ENCODE assay signal across 10 mouse cellular contexts in genomic region chr5:43837372-43837771, GRCm38 (mm10). TPM values are rescaled to one million over a fixed set of nuclear protein-coding genes. Genes with fewer than 3 reads are reported as not detected.
DNase-seq lines count a peak whose midpoint lies in the region; ATAC-seq and TF ChIP-seq lines count a peak whose summit lies in the region.
"Had no signal": no experiment of that assay in that cellular context is flagged by ENCODE, and none has a peak within 500 bp of the region (broad histone marks: within the 10 kb centered on the region; RNA-seq: fewer than 3 reads in every experiment).

No protein-coding gene starts in this region.

- H3K4me3 ChIP-seq in hindbrain, embryonic 14.5 days (replicated peaks; ENCODE audit: low read length): no peak overlapping the region
- no peak overlapping the region for H3K4me3 ChIP-seq in hindbrain, embryonic 12.5 days
- no peak overlapping the region for H3K4me3 ChIP-seq in left cerebral cortex, adult 2 months
- H3K4me3 ChIP-seq: embryonic facial prominence, embryonic 13.5 days; neural tube, embryonic 12.5 days had no signal

- ATAC-seq in hindbrain, embryonic 14.5 days (ENCODE audit: low FRiP score): no peak
- ATAC-seq in hindbrain, embryonic 12.5 days (ENCODE audit: low FRiP score): no peak
- ATAC-seq in common myeloid progenitor, adult 5-6 weeks (replicated peaks; ENCODE audit: low read depth, poor library complexity, severe bottlenecking): peak; percentile 72

- H3K4me1 ChIP-seq in hindbrain, embryonic 14.5 days (replicated peaks; ENCODE audit: control insufficient read depth, insufficient read depth, low read length): no peaks in the 10 kb centered on the region
- no peaks in the 10 kb centered on the region for H3K4me1 ChIP-seq in hindbrain, embryonic 12.5 days
- H3K4me1 ChIP-seq: embryonic facial prominence, embryonic 13.5 days; neural tube, embryonic 12.5 days had no signal

- no peak overlapping the region for H3K9ac ChIP-seq in hindbrain, embryonic 14.5 days
- no peak overlapping the region for H3K9ac ChIP-seq in hindbrain, embryonic 12.5 days
- H3K9ac ChIP-seq: embryonic facial prominence, embryonic 13.5 days; neural tube, embryonic 12.5 days had no signal

- WGBS in hindbrain, embryonic 14.5 days: 48% methylated on average over 5 of the region's 5 CpGs
- 45% methylated on average over 5 of the region's 5 CpGs for WGBS in hindbrain, embryonic 12.5 days

- no peaks in the 10 kb centered on the region for H3K9me3 ChIP-seq in hindbrain, embryonic 14.5 days (ENCODE audit: control insufficient read depth, low read length)
- no peaks in the 10 kb centered on the region for H3K9me3 ChIP-seq in hindbrain, embryonic 12.5 days (replicated peaks)
- H3K9me3 ChIP-seq: embryonic facial prominence, embryonic 13.5 days; neural tube, embryonic 12.5 days had no signal

- no peak overlapping the region for H3K4me2 ChIP-seq in hindbrain, embryonic 14.5 days (replicated peaks)
- H3K4me2 ChIP-seq in hindbrain, embryonic 12.5 days (replicated peaks): no peak overlapping the region
- H3K4me2 ChIP-seq: embryonic facial prominence, embryonic 13.5 days; neural tube, embryonic 12.5 days had no signal

- no peak overlapping the region for H3K27ac ChIP-seq in hindbrain, embryonic 14.5 days
- H3K27ac ChIP-seq in hindbrain, embryonic 12.5 days: no peak overlapping the region
- no peak overlapping the region for H3K27ac ChIP-seq in left cerebral cortex, adult 2 months
- H3K27ac ChIP-seq: embryonic facial prominence, embryonic 13.5 days; neural tube, embryonic 12.5 days had no signal

- no peaks in the 10 kb centered on the region for H3K27me3 ChIP-seq in hindbrain, embryonic 14.5 days (ENCODE audit: control insufficient read depth, insufficient read depth, low read length)
- H3K27me3 ChIP-seq in hindbrain, embryonic 12.5 days: no peaks in the 10 kb centered on the region
- H3K27me3 ChIP-seq: embryonic facial prominence, embryonic 13.5 days; neural tube, embryonic 12.5 days had no signal

- peak; percentile 38 for DNase-seq in hindbrain, embryonic 14.5 days (ENCODE audit: low spot score)
- peak; percentile 43 for DNase-seq in CD4-positive helper T cell, adult 2 months (ENCODE audit: low read depth, low spot score)
- peak; percentile 36 to 43 for DNase-seq in adrenal gland, adult 18-20 months (ENCODE audit: low spot score in 2 of 2)
- peak; percentile 27 to 45 for DNase-seq in left cerebral cortex, adult 2 months (ENCODE audit: extremely low spot score in 1 of 2, low spot score in 2 of 2)
- peak; percentile 89 for DNase-seq in retina, embryonic 14.5 days (ENCODE audit: low spot score)
- DNase-seq in yolk sac, embryonic 10.5 days (ENCODE audit: low spot score): no peak

- TF ChIP-seq CTCF in left cerebral cortex, adult 2 months (IDR thresholded peaks at IDR 0.05): peak; percentile 84

- no peaks in the 10 kb centered on the region for H3K36me3 ChIP-seq in hindbrain, embryonic 14.5 days (replicated peaks; ENCODE audit: control insufficient read depth, insufficient read depth)
- no peaks in the 10 kb centered on the region for H3K36me3 ChIP-seq in hindbrain, embryonic 12.5 days
- H3K36me3 ChIP-seq: embryonic facial prominence, embryonic 13.5 days; neural tube, embryonic 12.5 days had no signal

- intact Hi-C loops in left cerebral cortex, adult 2 months (cut with DNase I): no loop called here

RNA-seq across cellular contexts. Expression of gene Fbxl5, which starts 15.9 kb away (rescaled TPM):
- polyA plus RNA-seq in hindbrain, embryonic 14.5 days (2014; fragmentation: Nextera tagmentation; extraction: Ambion mirVana): 89.6 and 103 TPM in 2 replicates
- polyA plus RNA-seq in hindbrain, embryonic 12.5 days (2016; fragmentation: Nextera tagmentation; extraction: Ambion mirVana): 60.6 TPM in 2 replicates
- total RNA-seq in adrenal gland, adult 18-20 months (2021): 10 to 100 TPM; 65.1 to 69.5 TPM
- 50.0 and 55.5 TPM in 2 replicates for total RNA-seq in common myeloid progenitor, adult 5-6 weeks (2017)
- total RNA-seq in left cerebral cortex, adult 2 months (2021): 10 to 100 TPM; 85.3 to 92.2 TPM

RNA-seq across cellular contexts. Expression of gene Bst1, which starts 18.7 kb away (rescaled TPM):
- not detected in 2 replicates for polyA plus RNA-seq in hindbrain, embryonic 14.5 days (2014; fragmentation: Nextera tagmentation; extraction: Ambion mirVana)
- polyA plus RNA-seq in hindbrain, embryonic 12.5 days (2016; fragmentation: Nextera tagmentation; extraction: Ambion mirVana): 0.14 and 0.18 TPM in 2 replicates
- total RNA-seq in adrenal gland, adult 18-20 months (2021): 1 to 10 TPM; 1.3 to 1.9 TPM
- not detected in 2 replicates for total RNA-seq in common myeloid progenitor, adult 5-6 weeks (2017)
- total RNA-seq in left cerebral cortex, adult 2 months (2021): not detected
- polyA plus RNA-seq: embryonic facial prominence, embryonic 13.5 days; neural tube, embryonic 12.5 days had no signal

RNA-seq across cellular contexts. Expression of gene Cd38, which starts 31.0 kb away (rescaled TPM):
- polyA plus RNA-seq in hindbrain, embryonic 14.5 days (2014; fragmentation: Nextera tagmentation; extraction: Ambion mirVana): 3.3 and 5.2 TPM in 2 replicates
- polyA plus RNA-seq in hindbrain, embryonic 12.5 days (2016; fragmentation: Nextera tagmentation; extraction: Ambion mirVana): 5.1 and 5.9 TPM in 2 replicates
- total RNA-seq in adrenal gland, adult 18-20 months (2021): 1 to 10 TPM; 6.7 to 7.5 TPM
- 1.1 and 2.2 TPM in 2 replicates for total RNA-seq in common myeloid progenitor, adult 5-6 weeks (2017)
- total RNA-seq in left cerebral cortex, adult 2 months (2021): 1 to 10 TPM; 1.2 to 2.2 TPM
